Mouse (Mus musculus) liver, adult 2 months (tissue): Measurements from ENCODE around the gene Babam2.

Experiments used
- CTCF ChIP-seq: fragments of 200-500 bp; IDR thresholded peaks from 2 replicates; pipeline ENCODE4 v1.5.1; 2011; ENCODE audit warnings: low read depth, low read length, control low read depth
- POLR2A ChIP-seq: fragments of 200-500 bp; IDR thresholded peaks from 2 replicates; pipeline ENCODE4 v1.6.1; 2011; ENCODE audit warnings: low read length, control low read depth; ENCODE audit not compliant: insufficient read depth; ENCODE audit errors: extremely low read depth

- TF ChIP-seq POLR2A: no peak
- no peak for TF ChIP-seq CTCF
Observed at GRCm38 (mm10) chr5:31998806-31999205, 301.3 kb downstream of the Babam2 start.
